Mouse (Mus musculus): ENCODE data around the gene Sag.

Gene Sag

DNA sequence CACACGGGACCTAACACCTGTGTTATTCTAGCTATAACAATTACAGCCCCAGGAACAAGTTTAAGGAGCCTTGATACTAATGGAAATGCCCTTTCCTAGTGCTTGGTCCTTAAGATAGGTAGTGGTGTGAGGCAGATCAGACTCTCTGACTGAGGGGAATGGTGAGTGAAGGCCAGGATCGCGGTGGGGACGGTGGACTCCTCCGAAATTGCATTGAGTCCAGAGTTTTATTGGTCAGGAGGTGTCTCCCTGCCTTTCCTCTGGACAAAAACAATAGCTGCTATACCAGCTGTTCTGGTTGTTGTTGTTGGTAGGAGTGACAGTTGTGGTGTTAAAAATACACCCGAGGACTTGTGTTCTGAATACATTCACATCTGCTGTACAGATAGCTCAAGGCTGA lies 50.9 kb downstream of the Sag start:
- no peak for DNase-seq (ENCODE audit: low spot score)

DNA sequence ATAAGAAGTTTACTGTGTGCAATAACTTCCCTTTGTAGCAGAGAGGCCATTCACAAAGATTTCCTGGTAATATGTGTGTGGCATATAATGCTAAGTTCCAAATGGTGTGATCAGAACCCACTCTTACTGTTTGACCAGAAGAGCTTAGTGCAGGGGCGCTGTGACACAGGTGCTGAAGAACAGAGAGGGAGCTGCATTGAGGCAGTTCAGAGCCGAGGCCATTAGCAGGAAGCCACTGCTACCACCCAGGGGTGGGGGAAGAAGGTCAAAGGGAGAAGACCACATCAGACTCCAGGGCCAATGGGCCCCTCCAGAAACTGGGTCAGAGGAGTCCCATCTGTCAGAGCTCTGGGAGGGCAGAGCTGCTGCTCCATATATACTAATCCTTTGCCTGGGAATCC lies 51.4 kb downstream of the Sag start:
- no peak for DNase-seq (ENCODE audit: low spot score)

DNA sequence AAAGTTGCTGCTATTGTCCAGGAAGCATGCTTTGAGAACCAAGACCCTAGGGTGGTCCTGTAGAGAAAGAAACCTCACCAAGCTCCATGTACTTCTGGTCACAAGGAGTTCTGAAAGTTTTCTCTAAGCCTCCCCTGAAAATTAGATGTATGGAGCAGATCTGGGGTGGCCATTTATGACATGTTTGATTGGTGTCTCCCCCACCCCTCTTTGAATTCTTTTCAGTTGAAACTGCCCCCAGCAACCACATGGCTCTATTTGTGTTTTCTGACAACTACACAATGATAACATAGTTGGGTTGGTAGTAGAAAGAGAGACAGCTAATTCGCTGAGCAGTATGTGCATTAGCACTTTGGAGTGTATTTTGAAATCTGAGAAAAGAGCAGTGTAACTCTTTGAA lies 52.0 kb downstream of the Sag start:
- DNase-seq (ENCODE audit: low spot score), result no peak

DNA sequence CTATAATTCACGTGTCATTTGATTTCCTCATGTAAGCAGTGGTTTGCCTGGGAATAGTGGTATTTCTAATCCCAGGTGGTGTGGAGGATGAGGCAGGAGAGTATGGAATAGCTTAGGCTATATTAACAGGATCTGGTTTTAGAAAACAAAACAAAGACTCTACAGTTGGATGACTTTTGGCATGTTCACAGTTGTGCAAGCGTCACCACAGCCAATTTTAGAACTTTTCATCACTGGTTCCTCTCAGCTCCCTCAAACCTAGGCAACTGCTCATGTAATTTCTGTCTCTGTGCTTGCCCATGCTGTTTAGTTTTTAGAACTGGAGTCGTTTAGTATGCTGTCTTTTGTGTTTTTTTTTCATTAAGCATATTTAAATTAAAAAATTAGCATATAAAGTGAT lies 53.3 kb downstream of the Sag start:
- DNase-seq (ENCODE audit: low spot score), result no peak

DNA sequence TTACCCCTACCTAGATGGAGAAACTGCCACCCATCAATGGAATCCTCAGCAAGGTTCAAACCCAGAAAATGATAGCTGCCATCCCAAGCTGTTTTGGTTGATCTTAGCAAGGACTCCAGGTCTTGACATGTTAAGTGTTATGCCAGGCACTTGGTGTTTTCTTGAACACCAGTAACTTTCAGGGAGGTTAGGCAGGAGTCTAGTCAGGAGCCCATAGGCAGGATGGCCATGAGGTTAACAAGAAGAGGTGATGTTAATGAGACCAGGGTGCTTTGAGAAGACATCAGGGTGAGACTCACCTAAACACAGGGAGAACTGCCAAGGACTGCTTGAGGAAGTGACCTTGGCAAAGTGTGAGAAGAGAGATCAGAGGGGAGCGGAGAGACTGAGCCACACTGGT lies 54.6 kb downstream of the Sag start:
- DNase-seq (ENCODE audit: low spot score), result no peak

DNA sequence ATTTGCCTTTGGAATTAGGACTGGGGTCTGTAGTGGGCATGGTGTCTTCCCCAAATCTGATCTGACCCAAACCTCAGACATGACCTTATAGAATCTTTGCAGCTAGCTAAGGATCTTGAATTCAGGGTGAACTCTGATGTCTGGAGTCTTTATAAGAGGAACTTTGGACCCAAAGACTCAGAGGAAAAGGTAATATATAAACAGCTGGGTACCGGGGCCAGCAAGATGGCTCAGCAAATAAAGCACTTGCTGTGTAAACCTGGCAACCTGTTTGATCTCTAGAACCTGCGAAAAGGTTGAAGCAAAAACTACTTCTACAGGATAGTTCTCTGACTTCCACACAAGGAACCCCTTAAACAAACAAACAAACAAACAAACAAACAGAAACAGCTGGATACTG lies 55.0 kb downstream of the Sag start:
- DNase-seq (ENCODE audit: low spot score), result no peak

DNA sequence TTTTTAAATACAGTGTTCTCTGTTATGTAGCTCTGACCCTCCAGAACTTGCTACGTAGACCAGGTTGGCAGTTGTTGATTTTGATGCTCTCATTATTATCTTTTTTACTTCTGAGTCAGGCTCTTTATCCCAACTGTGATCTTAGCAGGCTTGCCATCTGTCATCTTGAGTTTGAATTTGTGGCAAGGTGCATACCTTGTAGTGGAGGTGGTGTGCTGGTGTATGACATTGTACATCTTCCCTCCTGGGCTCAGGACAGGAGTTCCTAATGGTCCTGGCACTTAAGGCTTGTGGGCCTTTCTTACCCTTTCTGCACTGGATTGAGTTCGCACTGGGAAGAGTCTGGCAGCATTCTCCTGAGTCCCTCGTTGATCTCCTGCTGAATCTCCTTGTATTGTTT lies 60.1 kb downstream of the Sag start:
- no peak for DNase-seq (ENCODE audit: low spot score)

DNA sequence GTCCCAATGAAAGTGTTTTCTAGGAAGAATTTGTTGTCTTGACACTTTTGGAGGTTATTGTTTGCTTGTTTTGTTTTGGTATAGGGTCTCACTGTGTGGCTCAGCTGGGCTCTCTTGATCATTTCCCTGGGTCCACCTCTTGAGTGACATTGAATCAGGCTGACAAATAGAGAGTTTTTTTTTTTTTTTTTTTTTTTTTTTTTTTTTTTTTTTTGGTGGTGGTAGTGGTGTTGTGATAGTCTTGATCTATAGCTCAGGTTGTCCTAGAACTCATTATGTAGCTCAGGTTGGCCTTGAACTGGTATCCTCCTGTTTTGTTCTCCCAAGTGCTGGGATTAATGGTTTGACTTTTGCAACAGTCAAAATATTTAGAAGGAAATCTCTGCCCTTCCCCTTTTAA lies 61.4 kb downstream of the Sag start:
- no peak for DNase-seq (ENCODE audit: low spot score)

DNA sequence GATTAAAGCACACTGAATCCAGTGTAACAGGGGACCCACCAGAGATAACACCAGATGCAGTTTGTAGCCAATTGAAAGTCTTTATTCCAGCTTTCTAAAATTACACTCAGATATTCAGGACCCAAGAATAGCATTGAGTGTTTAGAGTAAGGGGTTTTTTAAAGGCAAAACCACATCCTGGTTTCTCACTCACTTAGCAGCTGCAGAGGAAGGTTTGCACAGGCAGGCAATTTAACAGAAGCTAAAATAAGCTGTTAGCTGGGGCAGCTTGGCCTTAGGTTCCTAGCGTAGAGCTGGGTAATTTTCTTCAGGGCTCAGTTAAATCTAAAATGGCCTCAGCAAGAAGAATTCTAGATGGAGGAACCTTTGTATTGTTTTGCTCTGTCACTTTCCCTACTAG lies 63.2 kb downstream of the Sag start:
- no peak for DNase-seq (ENCODE audit: low spot score)

DNA sequence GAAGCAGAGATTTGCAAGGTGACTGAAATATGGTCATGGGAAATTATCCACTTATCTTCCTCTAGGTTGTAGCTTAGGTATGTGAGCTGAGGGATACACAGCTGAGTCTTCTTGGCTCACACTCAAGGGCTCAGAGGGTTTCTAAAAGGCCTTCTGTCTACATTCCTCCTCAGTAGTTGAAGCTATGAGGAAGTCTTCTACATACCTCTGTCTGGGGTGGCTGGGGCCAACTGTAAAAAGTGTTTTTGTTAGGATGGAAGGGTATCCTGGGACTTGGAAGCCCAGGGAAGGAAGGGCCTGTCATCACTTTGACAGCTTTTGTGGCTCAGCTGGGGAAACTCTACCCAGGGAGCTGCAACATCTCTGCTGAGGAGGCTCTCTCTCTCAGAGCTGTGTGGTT lies 68.1 kb downstream of the Sag start:
- DNase-seq (ENCODE audit: low spot score), result no peak

DNA sequence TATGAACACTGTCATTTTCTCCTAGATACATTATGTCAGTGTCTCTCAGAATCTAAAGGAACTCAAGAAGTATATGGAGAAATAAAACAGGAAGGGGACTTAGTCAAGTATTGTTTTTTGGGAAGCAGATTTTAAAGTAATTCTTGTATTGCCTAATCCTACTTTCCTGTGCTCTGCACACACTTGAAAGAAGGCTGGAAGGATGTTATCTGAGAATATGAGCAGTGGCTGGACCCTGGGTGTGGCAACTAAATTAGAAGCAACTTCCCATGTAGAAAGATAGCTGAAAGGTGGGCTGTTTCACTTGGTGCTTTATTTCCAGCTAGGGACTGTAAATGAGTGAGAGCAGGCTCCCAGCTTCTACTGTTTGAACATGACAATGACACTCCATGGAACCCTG lies 69.6 kb downstream of the Sag start:
- DNase-seq (ENCODE audit: low spot score), result no peak

DNA sequence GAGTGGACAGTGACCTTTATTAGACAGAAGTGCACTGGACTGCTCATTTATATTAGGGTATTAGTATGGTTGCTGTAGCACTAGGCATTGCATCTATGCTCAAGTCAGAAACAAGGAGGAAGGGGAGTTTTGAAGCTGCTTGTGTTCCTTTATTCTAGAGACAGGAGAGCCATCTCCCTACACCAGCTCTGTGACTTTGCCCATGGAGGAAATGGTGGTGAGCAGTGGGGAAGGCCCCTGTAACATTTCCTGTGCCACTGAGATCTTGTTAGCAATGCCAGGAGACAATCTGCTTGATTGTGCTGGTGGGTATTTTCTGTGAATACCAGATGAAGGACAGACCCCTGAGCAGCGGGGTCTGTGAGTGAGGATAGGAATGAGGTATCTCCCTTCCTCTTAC lies 72.6 kb downstream of the Sag start:
- no peak for DNase-seq (ENCODE audit: low spot score)

DNA sequence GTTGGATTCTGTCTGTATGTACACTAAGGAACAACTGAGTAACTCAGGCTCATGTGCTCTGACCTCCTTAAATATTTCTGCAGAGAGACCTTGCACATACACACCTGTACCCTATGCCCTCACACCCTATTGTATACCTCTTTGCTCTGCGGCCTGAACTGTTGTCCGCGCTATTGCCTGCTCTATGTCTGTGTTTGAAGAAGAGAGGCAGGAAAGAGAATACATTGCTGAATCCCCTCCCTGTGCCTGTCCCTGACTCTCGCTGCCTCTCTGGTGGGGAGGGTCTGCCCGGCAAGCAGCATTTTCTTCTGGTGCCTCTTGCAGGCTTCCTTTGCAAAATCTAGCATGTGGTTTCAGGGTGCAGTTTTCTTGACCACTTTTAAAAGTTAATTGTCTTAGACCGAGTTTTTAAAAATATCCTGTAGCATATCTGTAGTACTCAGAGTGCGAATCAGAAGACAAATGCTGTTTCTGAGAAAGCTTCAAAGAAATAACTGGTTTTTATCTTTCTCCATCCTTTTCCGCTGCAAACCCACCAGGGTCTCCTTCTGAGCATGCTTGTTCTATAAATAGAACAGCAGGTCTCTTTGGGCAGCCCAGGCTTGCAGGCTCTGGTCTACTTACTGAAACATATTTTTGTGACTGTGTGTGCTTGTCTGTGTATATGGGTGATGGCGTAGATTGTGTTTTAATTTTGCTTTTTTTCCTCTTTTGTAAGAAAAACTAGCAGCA lies 74.2 kb downstream of the Sag start:
- no peak for DNase-seq (ENCODE audit: low spot score)

DNA sequence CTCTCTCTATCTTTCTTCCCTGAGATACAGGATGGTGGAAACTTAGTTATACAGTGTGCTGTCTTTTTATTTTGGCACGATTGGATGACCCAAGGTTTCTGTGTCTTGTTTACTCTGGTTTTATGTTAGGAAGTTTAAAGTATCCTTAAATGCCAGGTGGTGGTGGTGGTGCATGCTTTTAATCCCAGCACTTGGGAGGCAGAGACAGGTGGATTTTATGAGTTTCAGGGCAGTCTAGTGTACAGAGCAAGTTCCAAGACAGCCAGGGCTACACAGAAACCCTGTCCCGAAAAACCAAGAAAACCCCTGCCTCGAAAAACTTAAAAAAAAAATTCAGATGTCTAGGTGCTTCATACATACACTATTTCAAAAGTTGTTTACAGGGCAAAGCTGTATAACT lies 75.6 kb downstream of the Sag start:
- no peak for DNase-seq (ENCODE audit: low spot score)

DNA sequence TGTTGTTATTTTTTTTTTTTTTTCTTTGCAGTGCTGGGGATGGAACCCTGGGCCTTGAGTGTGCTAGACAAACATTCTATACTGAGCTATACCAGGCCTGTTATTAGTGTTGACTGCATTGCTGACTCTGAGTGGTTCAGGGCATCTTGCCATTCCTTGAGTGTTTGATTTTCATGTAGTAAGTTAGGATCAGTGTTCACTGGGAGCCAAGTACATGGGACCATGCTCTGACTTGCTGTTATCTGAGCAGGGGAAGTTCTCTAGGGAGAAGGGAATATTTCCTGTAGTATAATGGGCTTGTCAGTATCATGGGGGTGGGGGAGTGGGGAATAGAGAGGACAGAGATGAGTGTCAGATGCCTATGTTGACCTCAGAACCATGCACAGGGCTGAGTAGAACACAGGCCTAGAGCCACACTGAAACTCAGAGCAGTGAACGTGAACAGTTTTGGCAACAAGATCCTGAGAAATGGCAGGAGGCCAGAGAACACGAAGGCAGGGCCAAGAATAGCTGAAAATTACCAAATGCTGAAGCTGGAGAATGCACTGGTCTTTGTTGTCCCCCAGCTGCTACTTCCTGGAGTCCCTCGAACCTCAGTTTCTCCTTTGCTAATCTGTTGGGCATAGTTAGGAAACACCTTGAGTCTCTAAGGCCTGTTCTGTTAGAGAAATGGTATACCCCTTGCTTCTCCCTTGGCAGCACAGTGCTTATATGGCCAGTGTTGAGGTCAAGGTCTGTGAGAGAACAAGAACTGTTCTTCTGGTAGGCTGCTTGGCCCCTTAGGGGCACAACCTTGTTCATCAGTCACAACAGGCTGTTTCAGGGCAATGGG lies 76.2 kb downstream of the Sag start:
- peak; percentile 72 for DNase-seq (ENCODE audit: low spot score)

DNA sequence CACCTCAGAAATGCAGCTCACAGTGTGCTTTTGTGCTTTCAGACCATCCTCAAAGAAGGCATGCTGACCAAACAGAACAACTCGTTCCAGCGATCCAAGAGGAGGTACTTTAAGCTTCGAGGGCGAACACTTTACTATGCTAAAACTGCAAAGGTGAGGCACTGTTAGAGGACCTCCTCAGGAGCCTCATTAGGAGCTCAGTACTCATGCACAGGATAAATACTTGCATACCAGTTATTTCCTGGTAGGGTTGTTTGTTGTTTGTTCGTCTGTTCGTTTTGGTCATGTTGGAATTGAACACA lies 76.8 kb downstream of the Sag start:
- no peak for DNase-seq (ENCODE audit: low spot score)

DNA sequence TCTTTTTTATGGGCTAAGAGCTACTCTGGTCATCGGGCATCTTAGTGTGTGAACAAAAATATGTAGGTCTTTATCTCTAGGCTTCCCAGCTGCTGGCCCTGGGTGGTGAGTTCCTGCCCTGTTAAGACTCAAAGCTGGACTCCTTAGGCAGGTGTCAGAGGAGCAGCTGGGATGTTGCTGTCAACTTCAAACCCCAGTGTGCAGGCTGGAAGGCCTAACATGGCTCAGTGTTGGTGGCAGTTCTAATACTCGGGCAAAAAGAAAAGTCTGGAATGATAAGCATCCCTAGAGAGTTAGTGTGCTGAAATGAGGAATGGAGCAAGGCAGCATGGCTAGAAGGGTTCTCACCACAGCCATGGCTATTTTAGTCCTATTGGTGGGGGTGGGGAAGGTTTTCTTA lies 77.4 kb downstream of the Sag start:
- DNase-seq (ENCODE audit: low spot score), result no peak

DNA sequence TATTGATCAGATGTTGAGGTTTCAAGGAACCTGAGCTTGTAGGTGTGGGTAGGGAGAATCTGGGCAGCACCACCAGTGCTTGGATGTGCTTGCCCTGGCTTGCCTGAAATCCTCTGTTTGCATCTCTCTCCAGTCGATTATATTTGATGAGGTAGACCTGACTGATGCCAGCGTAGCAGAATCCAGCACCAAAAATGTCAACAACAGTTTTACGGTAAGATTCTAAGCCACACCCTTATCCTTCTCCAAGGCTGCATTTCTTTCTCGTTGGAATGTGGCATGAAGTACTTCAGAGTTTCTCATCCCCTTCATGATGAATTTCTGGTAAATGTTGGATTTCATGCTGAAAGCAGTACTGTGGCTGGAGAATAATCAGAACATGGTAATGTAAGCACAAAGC lies 78.2 kb downstream of the Sag start:
- no peak for DNase-seq (ENCODE audit: low spot score)

DNA sequence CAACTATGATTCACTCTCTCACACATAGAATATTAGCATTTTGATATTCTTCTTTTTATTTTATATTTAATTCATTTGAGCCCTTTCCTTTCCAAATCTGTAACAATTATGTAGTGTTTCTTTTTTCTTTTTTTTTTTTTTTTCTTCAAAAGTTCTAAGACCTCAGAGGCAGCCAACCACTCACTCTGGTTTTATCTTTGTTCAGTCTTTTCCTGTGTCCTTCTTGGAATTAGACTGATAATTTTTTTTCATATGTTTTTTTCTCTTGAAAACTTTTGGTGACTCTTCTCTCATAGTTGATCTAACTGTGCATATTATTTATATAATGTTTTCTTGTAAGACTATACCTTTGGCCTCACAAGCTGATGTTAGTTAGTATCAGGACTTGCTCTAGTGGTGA lies 79.1 kb downstream of the Sag start:
- DNase-seq (ENCODE audit: low spot score), result no peak

DNA sequence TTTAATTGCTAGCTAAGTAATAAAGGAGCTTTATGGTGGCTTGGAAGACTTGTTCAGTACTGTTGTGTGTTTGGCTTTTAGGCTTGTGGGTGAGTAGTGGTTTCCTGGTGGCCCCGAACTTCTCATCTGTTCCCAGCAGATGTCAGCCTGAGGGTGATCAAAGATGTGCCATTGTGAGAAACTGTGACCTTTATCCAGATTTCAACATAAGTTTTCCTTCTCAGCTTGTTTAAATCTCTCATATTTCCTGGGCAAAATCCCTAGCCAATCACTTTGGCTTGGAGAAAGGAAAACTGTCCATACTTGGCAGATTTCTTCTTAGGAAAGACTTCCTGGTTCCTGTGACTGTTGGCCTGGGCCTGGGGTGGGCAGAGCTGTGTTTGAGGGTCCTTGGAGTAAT lies 87.5 kb downstream of the Sag start:
- DNase-seq (ENCODE audit: low spot score), result no peak

DNA sequence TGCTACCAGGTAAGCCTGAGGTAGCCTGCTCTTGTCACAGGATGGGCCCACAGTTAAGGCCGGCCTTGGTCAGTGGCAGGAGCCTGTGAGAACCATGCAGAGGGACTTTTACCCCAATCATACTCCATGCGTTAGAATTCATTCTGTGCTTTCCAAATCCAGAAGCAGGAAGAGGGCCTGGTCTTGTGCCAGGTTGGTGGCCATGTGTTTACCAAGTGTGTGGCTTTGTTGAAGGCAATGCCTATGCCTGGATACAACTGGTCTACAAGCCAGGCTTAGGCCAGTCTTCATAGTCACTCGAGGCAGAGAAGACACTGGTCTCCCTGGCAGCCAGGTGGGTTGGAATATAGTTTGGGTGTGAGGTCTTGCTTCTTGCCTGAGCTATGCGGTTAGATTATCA lies 88.2 kb downstream of the Sag start:
- no peak for DNase-seq (ENCODE audit: low spot score)

DNA sequence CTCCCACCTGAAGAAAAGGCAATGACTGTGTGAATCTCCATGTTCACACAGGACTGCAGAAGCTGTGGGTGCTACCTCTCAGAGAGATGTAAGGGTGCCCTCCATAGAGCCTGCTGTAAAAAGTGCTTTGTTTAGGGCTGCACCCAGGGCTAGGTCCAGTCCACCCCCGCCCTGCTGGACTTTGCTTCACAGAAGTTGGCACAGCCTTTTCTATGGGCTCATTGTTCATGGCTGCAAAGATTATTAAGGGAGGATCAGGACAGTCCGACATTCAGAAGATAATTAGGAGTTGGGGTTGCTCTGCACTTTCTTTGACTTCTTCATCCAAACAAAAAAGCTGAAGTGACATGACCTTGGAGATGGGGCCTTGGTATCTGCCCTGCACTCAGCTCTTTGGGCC lies 89.0 kb downstream of the Sag start:
- DNase-seq (ENCODE audit: low spot score), result no peak

DNA sequence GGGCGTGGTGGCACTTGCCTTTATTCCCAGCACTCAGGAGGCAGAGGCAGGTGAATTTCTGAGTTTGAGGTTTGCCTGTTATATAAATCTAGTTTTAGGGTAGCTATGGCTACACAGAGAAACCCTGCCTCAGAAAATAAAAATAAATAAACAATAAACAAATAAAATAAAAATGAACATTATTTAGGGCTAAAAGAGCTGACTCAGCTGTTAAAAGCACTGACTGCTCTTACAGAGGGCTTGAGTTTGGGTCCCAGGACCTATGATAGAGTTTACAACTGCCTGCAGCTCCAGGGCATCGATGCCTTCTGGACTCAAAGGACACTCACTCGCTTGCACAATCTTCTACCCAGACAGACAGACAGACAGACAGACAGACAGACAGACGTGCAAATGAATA lies 89.9 kb downstream of the Sag start:
- no peak for DNase-seq (ENCODE audit: low spot score)
